Mouse (Mus musculus): Measurements from ENCODE around the gene Fbxo46. TPM values are rescaled to one million over a fixed set of nuclear protein-coding genes. Genes with fewer than 3 reads are reported as not detected.

Gene Fbxo46
- total and polyA plus RNA-seq, 3 experiments = 10.1 to 13.7 TPM; not detected in 1

DNA sequence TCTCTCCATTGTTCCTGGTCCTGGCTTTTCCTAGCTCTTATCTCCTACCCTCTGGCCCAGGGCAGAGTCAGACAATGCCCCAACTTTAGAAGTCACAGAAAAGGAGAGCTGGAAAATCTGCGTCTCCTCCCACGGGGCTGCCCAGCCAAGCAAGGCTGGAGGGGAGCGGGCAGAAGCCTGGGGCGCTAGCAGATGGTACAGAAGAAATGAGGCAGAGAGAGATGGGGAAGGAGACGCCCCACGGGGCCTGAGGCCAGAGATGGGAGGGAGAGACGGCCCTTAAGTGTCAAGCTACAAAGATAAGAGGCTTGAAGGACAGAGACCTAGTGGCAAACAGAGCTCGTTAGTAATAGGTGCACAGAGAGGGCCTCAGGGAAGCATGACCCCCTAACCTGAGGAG is 52.2 kb downstream of the Fbxo46 start (continued):
- TF ChIP-seq USF1 (IDR thresholded peaks at IDR 0.05; ENCODE audit: low read depth, low read length) = no peak
- TF ChIP-seq POLR2A (IDR thresholded peaks at IDR 0.05; ENCODE audit: control insufficient read depth in 1 of 2, insufficient read depth in 1 of 2, low read depth in 1 of 2, low read length in 2 of 2, poor library complexity in 1 of 2) = no peak
- TF ChIP-seq ZKSCAN1 (IDR thresholded peaks at IDR 0.05; ENCODE audit: low read depth, low read length) = no peak
- no peak for TF ChIP-seq TBP (IDR thresholded peaks at IDR 0.05; ENCODE audit: low read depth, low read length)
- TF ChIP-seq ZMIZ1 (IDR thresholded peaks at IDR 0.05; ENCODE audit: low read depth, low read length) = no peak

DNA sequence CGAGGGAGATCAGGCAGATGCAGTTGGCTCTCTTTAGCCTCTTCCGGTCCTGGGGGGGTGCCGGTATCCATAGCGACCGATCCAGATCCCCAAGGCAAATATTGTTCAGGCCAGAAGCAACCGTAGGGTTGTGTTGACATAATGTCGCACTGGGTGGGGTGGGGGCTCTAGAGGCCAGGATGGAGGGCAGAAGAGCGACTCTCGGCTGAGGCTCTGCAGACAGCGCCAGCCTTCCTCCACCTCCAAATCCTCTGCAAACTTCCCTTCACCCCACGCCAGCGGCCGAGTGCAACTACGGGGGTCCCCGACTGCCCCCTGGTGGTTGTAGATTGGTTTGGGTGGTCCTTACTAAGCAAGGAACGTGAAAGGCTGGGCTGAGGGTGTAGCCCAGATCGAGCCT is 53.2 kb downstream of the Fbxo46 start:
- H3K4me1 ChIP-seq (ENCODE audit: control insufficient read depth in 1 of 2, insufficient read depth in 2 of 2, low read length in 2 of 2) = peaks cover 0 to 8% of the 10 kb centered on the region in 2 experiments; a peak in 1 of 4 replicates
- H3K27me3 ChIP-seq (ENCODE audit: control insufficient read depth in 1 of 2, insufficient read depth in 2 of 2, low read length in 2 of 2) = no peaks in the 10 kb centered on the region
- peak; percentile 64 for TF ChIP-seq ZC3H11A (IDR thresholded peaks at IDR 0.05; ENCODE audit: low read depth, low read length)
- no peak for TF ChIP-seq ZKSCAN1 (IDR thresholded peaks at IDR 0.05; ENCODE audit: low read depth, low read length)
- TF ChIP-seq BHLHE40 (IDR thresholded peaks at IDR 0.05; ENCODE audit: borderline replicate concordance, low read depth, low read length) = no peak
- no peak for TF ChIP-seq MXI1 (IDR thresholded peaks at IDR 0.05; ENCODE audit: low read depth, low read length)
- no peak for TF ChIP-seq MAZ (IDR thresholded peaks at IDR 0.05; ENCODE audit: low read depth, low read length)
- no peak for TF ChIP-seq UBTF (IDR thresholded peaks at IDR 0.05; ENCODE audit: borderline replicate concordance, insufficient read depth, low read depth, low read length)
- no peak for TF ChIP-seq MAX (IDR thresholded peaks at IDR 0.05; ENCODE audit: low read length)
- peak; percentile 67 to 88 (median 88) for TF ChIP-seq CTCF (IDR thresholded peaks at IDR 0.05 in 2 of 3, conservative IDR thresholded peaks at IDR 0.05 in 1 of 3; ENCODE audit: control insufficient read depth in 1 of 3, insufficient read depth in 1 of 3, low read depth in 2 of 3, low read length in 3 of 3, poor library complexity in 1 of 3, severe bottlenecking in 1 of 3)
- no peak for TF ChIP-seq TAL1 (IDR thresholded peaks at IDR 0.05; ENCODE audit: low read length)
- no peak for TF ChIP-seq TCF12 (IDR thresholded peaks at IDR 0.05; ENCODE audit: low read depth, low read length)
- TF ChIP-seq RAD21 (IDR thresholded peaks at IDR 0.05; ENCODE audit: low read depth, low read length) = peak; percentile 65
- TF ChIP-seq CHD2 (IDR thresholded peaks at IDR 0.05; ENCODE audit: low read length) = no peak
- peak; percentile 87 for TF ChIP-seq SMC3 (IDR thresholded peaks at IDR 0.05; ENCODE audit: low read depth, low read length)
- no peak for TF ChIP-seq USF2 (IDR thresholded peaks at IDR 0.05; ENCODE audit: borderline replicate concordance in 1 of 2, insufficient read depth in 1 of 2, low read depth in 1 of 2, low read length in 2 of 2)
- TF ChIP-seq NELFE (IDR thresholded peaks at IDR 0.05; ENCODE audit: low read depth, low read length) = no peak
- TF ChIP-seq MYC (IDR thresholded peaks at IDR 0.05; ENCODE audit: low read depth, low read length) = no peak
- no peak for TF ChIP-seq MYB (IDR thresholded peaks at IDR 0.05; ENCODE audit: low read depth, low read length)
- TF ChIP-seq POLR2A (IDR thresholded peaks at IDR 0.05; ENCODE audit: control insufficient read depth in 1 of 2, insufficient read depth in 1 of 2, low read depth in 1 of 2, low read length in 2 of 2, poor library complexity in 1 of 2) = no peak
- no peak for TF ChIP-seq EP300 (IDR thresholded peaks at IDR 0.05; ENCODE audit: low read depth in 1 of 2, low read length in 2 of 2)
- no peak for TF ChIP-seq CHD1 (IDR thresholded peaks at IDR 0.05; ENCODE audit: low read depth, low read length)
- no peak for TF ChIP-seq MEF2A (IDR thresholded peaks at IDR 0.05; ENCODE audit: extremely low read depth, insufficient replicate concordance, low read depth, low read length, poor library complexity, severe bottlenecking)
- no peak for TF ChIP-seq POLR2AphosphoS5 (IDR thresholded peaks at IDR 0.05; ENCODE audit: borderline replicate concordance, low read depth, low read length)
- 0 out of 2 replicates have a peak, but pooled peaks have one; percentile 28 for TF ChIP-seq SIN3A (IDR thresholded peaks at IDR 0.05; ENCODE audit: low read length)
- TF ChIP-seq HCFC1 (IDR thresholded peaks at IDR 0.05; ENCODE audit: low read depth, low read length) = no peak
- TF ChIP-seq NRF1 (IDR thresholded peaks at IDR 0.05; ENCODE audit: insufficient read depth, low read depth, low read length, poor library complexity, severe bottlenecking) = no peak
- no peak for TF ChIP-seq RCOR1 (IDR thresholded peaks at IDR 0.05; ENCODE audit: low read depth, low read length)
- H3K9me3 ChIP-seq (replicated peaks; ENCODE audit: insufficient read depth, low read length) = no peaks in the 10 kb centered on the region
- peak; percentile 84 for DNase-seq (ENCODE audit: low read depth, low spot score)
- no peaks in the 10 kb centered on the region for H3K79me2 ChIP-seq (ENCODE audit: control insufficient read depth, insufficient read depth, low read length, poor library complexity)
- H3K36me3 ChIP-seq (ENCODE audit: control insufficient read depth in 1 of 2, insufficient read depth in 2 of 2, low read length in 2 of 2) = peaks cover 0 to 4% of the 10 kb centered on the region in 2 experiments; a peak in 2 of 4 replicates
- no peak overlapping the region for H3K4me3 ChIP-seq (ENCODE audit: control insufficient read depth in 1 of 2, insufficient read depth in 1 of 2, low read depth in 2 of 2, low read length in 2 of 2)
- no peak overlapping the region for H3K9ac ChIP-seq (ENCODE audit: control insufficient read depth, low read depth, low read length, poor library complexity, severe bottlenecking)
- no peak overlapping the region for H3K27ac ChIP-seq (ENCODE audit: control insufficient read depth, low read depth, low read length)
